Mouse (Mus musculus): ENCODE measurements around the gene Sh3gl3. TPM values are rescaled to one million over a fixed set of nuclear protein-coding genes. Genes with fewer than 3 reads are reported as not detected.

Sh3gl3 gene
- total and polyA plus RNA-seq, 3 experiments = not detected

DNA sequence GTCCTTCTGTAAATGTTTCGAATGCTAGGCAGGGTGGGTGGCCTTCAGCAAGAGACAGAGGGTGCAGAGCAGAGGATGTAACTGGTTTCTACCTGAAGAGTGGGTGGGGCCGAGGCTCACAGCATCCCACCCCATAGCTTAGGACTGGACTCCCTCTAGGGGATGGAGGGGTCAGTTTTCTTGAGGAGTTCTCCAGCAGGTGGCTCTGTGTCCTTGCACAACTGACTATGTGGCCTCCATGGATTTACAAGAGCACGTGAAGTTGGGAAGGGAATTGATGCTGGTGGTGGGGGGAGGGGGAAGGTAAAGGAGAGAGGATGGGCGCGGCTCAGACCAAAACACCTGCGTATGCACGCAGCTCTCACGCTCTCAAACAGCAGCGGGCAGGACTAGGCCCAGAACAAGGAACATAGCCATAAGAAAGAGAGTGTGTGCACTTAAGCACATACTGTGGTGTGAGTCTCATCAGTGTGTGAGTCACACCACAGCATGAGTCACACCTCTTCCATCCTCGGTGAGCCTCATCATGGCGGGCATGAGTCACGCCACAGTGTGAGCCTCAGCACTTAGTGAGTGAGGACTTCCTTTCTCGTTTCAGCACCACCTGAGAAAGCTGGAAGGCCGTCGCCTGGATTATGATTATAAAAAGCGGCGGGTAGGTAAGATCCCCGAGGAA, 102.0 kb downstream of the Sh3gl3 start:
- Histone ChIP-seq H3K36me3 (replicated peaks in 1 of 2; ENCODE audit: control insufficient read depth in 1 of 2, insufficient read depth in 1 of 2, low read length in 1 of 2) (no peaks in the 10 kb centered on the region), H3K79me2 (replicated peaks; ENCODE audit: control insufficient read depth, extremely low read depth, insufficient read depth, poor library complexity, severe bottlenecking) (no peaks in the 10 kb centered on the region), H3K4me1 (ENCODE audit: control insufficient read depth in 1 of 2, insufficient read depth in 2 of 2) (peaks cover 0 to 4% of the 10 kb centered on the region in 2 experiments; a peak in 1 of 4 replicates), H3K27ac (ENCODE audit: insufficient read depth, low read depth) (no peak overlapping the region), H3K9ac (ENCODE audit: insufficient read depth, low read depth) (no peak overlapping the region), H3K4me3 (replicated peaks in 1 of 3; ENCODE audit: low read depth in 2 of 3, low read length in 2 of 3, poor library complexity in 1 of 3) (no peak overlapping the region), H3K9me3 (replicated peaks; ENCODE audit: low read length) (no peaks in the 10 kb centered on the region), H3K4me2 (ENCODE audit: insufficient read depth, low read depth, poor library complexity, severe bottlenecking) (no peak overlapping the region), H3K27me3 (replicated peaks) (peaks cover 15% of the 10 kb centered on the region)
- dilution Hi-C loops (cut with MboI; ENCODE audit: extremely low pct_ligation_motif_present, extremely low pct_unique_long_range_greater_than_20kb, low sequenced_read_pairs) (no loop called here), in situ Hi-C loops (cut with MboI; ENCODE audit: low pct_ligation_motif_present, low pct_unique_long_range_greater_than_20kb, low sequenced_read_pairs) (no loop called here)
- peak; percentile 15 for DNase-seq (ENCODE audit: extremely low read depth)
- TF ChIP-seq TCF12 (IDR thresholded peaks at IDR 0.05; ENCODE audit: low read depth, low read length) (no peak), ZMIZ1 (IDR thresholded peaks at IDR 0.05; ENCODE audit: low read depth, low read length) (no peak), UBTF (IDR thresholded peaks at IDR 0.05; ENCODE audit: low read depth, low read length) (no peak), KAT2A (IDR thresholded peaks at IDR 0.05; ENCODE audit: insufficient replicate concordance, low read length) (no peak), MXI1 (IDR thresholded peaks at IDR 0.05; ENCODE audit: low read depth, low read length) (no peak), CTCF (conservative IDR thresholded peaks at IDR 0.05 in 1 of 2, IDR thresholded peaks at IDR 0.05 in 1 of 2; ENCODE audit: low read depth in 2 of 2, low read length in 2 of 2) (peak in 1 of 2 experiments; percentile 48; a peak in 2 of 4 replicates), ZNF384 (IDR thresholded peaks at IDR 0.05; ENCODE audit: low read depth, low read length) (no peak)

DNA sequence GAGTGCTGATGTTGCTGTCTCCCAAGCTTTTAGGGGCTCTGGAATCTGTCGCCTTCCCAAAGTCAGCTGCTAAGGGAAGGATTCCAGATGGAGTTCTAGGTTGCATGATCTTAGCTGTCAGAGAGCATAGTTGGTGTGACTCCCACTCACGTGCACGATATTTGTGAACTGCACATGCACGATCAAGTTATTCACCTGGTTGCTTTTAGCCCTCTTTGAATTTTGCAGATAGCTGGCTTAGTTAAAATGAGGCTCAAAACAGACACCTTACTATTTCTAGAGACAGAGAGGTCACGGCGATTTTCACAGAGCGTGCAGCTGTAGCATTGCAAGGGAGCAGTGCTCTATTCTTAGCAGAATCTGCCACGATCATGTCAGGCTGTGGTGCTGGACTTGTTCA, 108.4 kb downstream of the Sh3gl3 start:
- DNase-seq (ENCODE audit: extremely low read depth) = no peak
- H3K79me2 ChIP-seq (replicated peaks; ENCODE audit: control insufficient read depth, extremely low read depth, insufficient read depth, poor library complexity, severe bottlenecking) = no peaks in the 10 kb centered on the region
- H3K9ac ChIP-seq (ENCODE audit: insufficient read depth, low read depth) = no peak overlapping the region
- no peak overlapping the region for H3K4me2 ChIP-seq (ENCODE audit: insufficient read depth, low read depth, poor library complexity, severe bottlenecking)
- dilution Hi-C loops (cut with MboI; ENCODE audit: extremely low pct_ligation_motif_present, extremely low pct_unique_long_range_greater_than_20kb, low sequenced_read_pairs) = no loop called here
- H3K4me1 ChIP-seq (ENCODE audit: control insufficient read depth in 1 of 2, insufficient read depth in 2 of 2) = no peaks in the 10 kb centered on the region
- H3K4me3 ChIP-seq (replicated peaks in 1 of 3; ENCODE audit: low read depth in 2 of 3, low read length in 2 of 3, poor library complexity in 1 of 3) = no peak overlapping the region
- TF ChIP-seq CHD2 (IDR thresholded peaks at IDR 0.05; ENCODE audit: low read length) = no peak
- TF ChIP-seq GABPA (IDR thresholded peaks at IDR 0.05; ENCODE audit: insufficient replicate concordance, low read depth, low read length) = no peak
- TF ChIP-seq ELF1 (IDR thresholded peaks at IDR 0.05; ENCODE audit: low read depth, low read length) = no peak
- no peak for TF ChIP-seq SIN3A (IDR thresholded peaks at IDR 0.05; ENCODE audit: low read length)
- TF ChIP-seq ZKSCAN1 (IDR thresholded peaks at IDR 0.05; ENCODE audit: borderline replicate concordance, low read depth, low read length) = no peak
- TF ChIP-seq UBTF (IDR thresholded peaks at IDR 0.05; ENCODE audit: low read depth, low read length) = no peak
- no peak for TF ChIP-seq MXI1 (IDR thresholded peaks at IDR 0.05; ENCODE audit: low read depth, low read length)
- no peak for TF ChIP-seq ETS1 (conservative IDR thresholded peaks at IDR 0.05; ENCODE audit: low read depth, low read length)
- no peak for TF ChIP-seq MAX (IDR thresholded peaks at IDR 0.05; ENCODE audit: low read length)
- no peaks in the 10 kb centered on the region for H3K9me3 ChIP-seq (replicated peaks; ENCODE audit: low read length)
- H3K36me3 ChIP-seq (replicated peaks in 1 of 2; ENCODE audit: control insufficient read depth in 1 of 2, insufficient read depth in 1 of 2, low read length in 1 of 2) = no peaks in the 10 kb centered on the region
- H3K27ac ChIP-seq (ENCODE audit: insufficient read depth, low read depth) = no peak overlapping the region
- peaks cover 40% of the 10 kb centered on the region for H3K27me3 ChIP-seq (replicated peaks)
- in situ Hi-C loops (cut with MboI; ENCODE audit: low pct_ligation_motif_present, low pct_unique_long_range_greater_than_20kb, low sequenced_read_pairs) = no loop called here

Data from CH12.LX (cell line).